Mouse (Mus musculus): ENCODE data around the gene Tmem33. TPM values are rescaled to one million over a fixed set of nuclear protein-coding genes. Genes with fewer than 3 reads are reported as not detected.

Tmem33 gene
- polyA plus RNA-seq, 1 experiment: 16.9 TPM

DNA sequence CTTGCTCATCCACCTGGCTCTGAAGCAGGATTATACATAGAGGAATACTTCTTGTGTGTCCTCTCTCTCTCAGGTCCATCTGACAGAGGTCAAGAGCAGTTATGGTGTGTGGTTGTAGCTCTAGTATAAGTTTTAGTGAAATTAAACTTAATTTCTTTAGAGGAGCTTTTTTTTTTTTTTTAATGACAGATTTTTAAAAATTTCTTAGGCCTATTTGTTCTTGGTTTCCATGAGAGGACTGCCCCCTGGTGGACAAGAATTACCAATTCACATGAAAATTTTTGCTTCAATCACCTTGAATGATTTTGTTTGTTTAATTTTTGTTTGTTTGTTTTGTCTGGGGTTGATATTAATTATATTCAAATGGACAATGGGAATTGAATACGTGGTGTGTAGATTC is 22.1 kb upstream of the Tmem33 start:
- Histone ChIP-seq H3K27ac (ENCODE audit: control insufficient read depth, insufficient read depth, low read depth, low read length, poor library complexity) (no peak overlapping the region), H3K4me3 (replicated peaks; ENCODE audit: control insufficient read depth, low read depth, low read length) (no peak overlapping the region), H3K4me1 (ENCODE audit: control insufficient read depth, insufficient read depth, low read length) (no peaks in the 10 kb centered on the region; the same call in 1 of the 2 replicates)
- TF ChIP-seq POLR2A (IDR thresholded peaks at IDR 0.05; ENCODE audit: borderline replicate concordance, control insufficient read depth, low read depth, low read length): no peak
- no peak for TF ChIP-seq CTCF (IDR thresholded peaks at IDR 0.05; ENCODE audit: control insufficient read depth, insufficient read depth, low read length)
- WGBS: 9% methylated on average over 1 of the region's 1 CpGs

DNA sequence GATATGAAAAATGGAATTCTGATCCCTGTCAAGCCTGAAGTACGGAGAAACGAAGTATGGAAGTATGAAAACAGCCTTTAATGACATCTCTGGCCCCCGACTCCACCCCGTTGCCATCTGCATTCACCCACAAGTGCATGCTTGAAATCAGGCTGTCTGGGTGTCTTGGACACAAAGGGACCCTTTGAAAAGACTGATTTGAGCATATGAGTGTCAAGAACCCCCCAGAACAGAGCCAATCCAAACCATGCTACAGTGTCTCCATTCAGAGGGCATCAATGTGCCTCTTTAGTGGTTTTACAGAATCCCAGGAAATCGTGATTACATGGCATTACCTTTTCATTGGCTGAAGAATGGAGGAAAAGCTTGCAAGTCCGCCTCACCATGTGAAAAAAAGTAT is 18.7 kb upstream of the Tmem33 start:
- Histone ChIP-seq H3K4me3 (replicated peaks; ENCODE audit: control insufficient read depth, low read depth, low read length) (no peak overlapping the region), H3K27ac (ENCODE audit: control insufficient read depth, insufficient read depth, low read depth, low read length, poor library complexity) (no peak overlapping the region)
- 72% methylated on average over 6 of the region's 6 CpGs for WGBS

DNA sequence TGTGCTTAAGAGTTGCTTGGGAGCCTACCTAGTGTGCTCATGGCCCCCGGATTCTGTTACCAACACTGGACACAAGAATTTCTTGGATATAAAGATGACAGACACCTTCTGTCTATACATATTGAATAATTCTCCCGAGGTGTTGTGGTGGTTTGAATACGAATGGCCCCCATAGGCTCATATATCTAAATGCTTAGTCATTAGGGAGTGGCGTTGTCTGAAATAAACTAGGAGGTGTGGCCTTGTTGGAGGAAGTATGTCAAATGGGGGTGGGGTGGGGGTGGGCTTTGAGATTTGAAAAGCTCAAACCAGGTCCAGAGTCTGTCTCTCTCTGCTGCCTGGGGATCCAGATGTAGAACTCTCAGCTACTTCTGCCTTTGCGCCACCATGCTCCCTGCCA is 17.1 kb upstream of the Tmem33 start:
- 85% methylated on average over 5 of the region's 5 CpGs for WGBS
- Histone ChIP-seq H3K4me3 (replicated peaks; ENCODE audit: control insufficient read depth, low read depth, low read length) (no peak overlapping the region), H3K27ac (ENCODE audit: control insufficient read depth, insufficient read depth, low read depth, low read length, poor library complexity) (no peak overlapping the region), H3K4me1 (ENCODE audit: control insufficient read depth, insufficient read depth, low read length) (no peaks in the 10 kb centered on the region)
- no peak for TF ChIP-seq POLR2A (IDR thresholded peaks at IDR 0.05; ENCODE audit: borderline replicate concordance, control insufficient read depth, low read depth, low read length)
- no peak for TF ChIP-seq CTCF (IDR thresholded peaks at IDR 0.05; ENCODE audit: control insufficient read depth, insufficient read depth, low read length)

More for the DNA sequence above, 18.7 kb upstream of the Tmem33 start:
- no peak for TF ChIP-seq CTCF (IDR thresholded peaks at IDR 0.05; ENCODE audit: control insufficient read depth, insufficient read depth, low read length)
- TF ChIP-seq POLR2A (IDR thresholded peaks at IDR 0.05; ENCODE audit: borderline replicate concordance, control insufficient read depth, low read depth, low read length): no peak
- H3K4me1 ChIP-seq (ENCODE audit: control insufficient read depth, insufficient read depth, low read length): no peaks in the 10 kb centered on the region

DNA sequence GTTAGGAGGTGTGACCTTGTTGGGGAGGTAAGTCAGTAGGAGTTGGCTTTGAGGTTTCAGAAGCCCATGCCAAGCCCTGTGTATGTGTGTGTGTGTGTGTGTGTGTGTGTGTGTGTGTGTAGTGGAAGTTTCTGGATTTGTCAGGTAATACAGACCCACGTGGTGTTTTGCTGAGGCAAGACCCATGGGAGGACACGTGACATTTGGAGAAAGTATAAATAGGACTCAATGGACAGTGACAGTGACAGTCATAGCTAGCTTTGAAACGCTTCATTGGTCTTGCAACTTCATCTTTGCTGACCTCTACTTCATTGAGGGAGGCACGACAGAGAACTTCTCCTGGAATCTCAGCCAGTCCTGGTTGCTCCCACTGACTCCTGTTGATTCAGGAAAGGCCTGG is 8.1 kb upstream of the Tmem33 start:
- H3K4me3 ChIP-seq (replicated peaks; ENCODE audit: control insufficient read depth, low read depth, low read length): no peak overlapping the region
- H3K27ac ChIP-seq (ENCODE audit: control insufficient read depth, insufficient read depth, low read depth, low read length, poor library complexity): no peak overlapping the region
- H3K4me1 ChIP-seq (ENCODE audit: control insufficient read depth, insufficient read depth, low read length): no peaks in the 10 kb centered on the region
- TF ChIP-seq POLR2A (IDR thresholded peaks at IDR 0.05; ENCODE audit: borderline replicate concordance, control insufficient read depth, low read depth, low read length): no peak
- no peak for TF ChIP-seq CTCF (IDR thresholded peaks at IDR 0.05; ENCODE audit: control insufficient read depth, insufficient read depth, low read length)
- 79% methylated on average over 4 of the region's 4 CpGs for WGBS

DNA sequence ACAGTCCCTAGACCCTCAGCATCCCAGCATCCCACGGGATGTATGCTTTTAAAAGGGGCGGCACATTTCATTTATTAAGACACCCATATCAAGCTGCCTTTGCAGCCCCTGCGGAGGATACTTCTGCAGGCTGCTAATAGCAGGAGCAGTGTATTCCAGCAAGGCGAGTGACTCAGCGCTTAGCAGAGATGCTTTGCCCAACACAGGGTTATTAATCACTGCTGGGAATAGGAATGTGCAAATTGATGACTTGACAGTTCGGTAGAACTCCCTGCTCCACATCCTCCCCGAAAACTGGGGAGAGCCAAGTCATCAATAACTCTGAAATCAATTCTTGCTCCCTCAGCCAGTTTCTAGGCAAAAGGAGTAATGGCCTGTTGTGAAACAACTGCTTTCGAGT is 4.7 kb upstream of the Tmem33 start:
- Histone ChIP-seq H3K27ac (ENCODE audit: control insufficient read depth, insufficient read depth, low read depth, low read length, poor library complexity) (no peak overlapping the region), H3K4me1 (ENCODE audit: control insufficient read depth, insufficient read depth, low read length) (no peaks in the 10 kb centered on the region), H3K4me3 (replicated peaks; ENCODE audit: control insufficient read depth, low read depth, low read length) (no peak overlapping the region)
- WGBS: 79% methylated on average over 8 of the region's 8 CpGs
- no peak for TF ChIP-seq CTCF (IDR thresholded peaks at IDR 0.05; ENCODE audit: control insufficient read depth, insufficient read depth, low read length)
- no peak for TF ChIP-seq POLR2A (IDR thresholded peaks at IDR 0.05; ENCODE audit: borderline replicate concordance, control insufficient read depth, low read depth, low read length)

DNA sequence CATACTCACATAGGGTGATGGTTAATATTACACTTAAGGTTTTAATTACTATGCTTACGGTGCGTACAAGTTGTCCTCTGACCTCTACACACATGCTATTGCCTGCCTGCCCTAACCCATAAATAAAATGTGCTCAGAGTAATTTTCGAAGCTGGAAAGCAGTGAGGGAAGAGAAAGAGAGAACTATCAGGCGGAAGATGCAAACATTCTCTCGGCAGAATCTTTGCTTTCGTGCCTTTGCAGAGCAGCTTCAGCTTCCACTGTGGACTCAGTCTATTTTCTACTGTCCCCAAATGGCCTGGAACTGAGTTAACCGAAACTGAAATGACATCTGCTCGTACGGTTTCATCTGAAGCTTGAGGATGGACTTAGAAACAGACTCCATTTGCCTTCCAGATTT is 1.9 kb upstream of the Tmem33 start:
- Histone ChIP-seq H3K4me1 (ENCODE audit: control insufficient read depth, insufficient read depth, low read length) (no peaks in the 10 kb centered on the region), H3K4me3 (replicated peaks; ENCODE audit: control insufficient read depth, low read depth, low read length) (no peak overlapping the region), H3K27ac (ENCODE audit: control insufficient read depth, insufficient read depth, low read depth, low read length, poor library complexity) (no peak overlapping the region)
- no peak for TF ChIP-seq POLR2A (IDR thresholded peaks at IDR 0.05; ENCODE audit: borderline replicate concordance, control insufficient read depth, low read depth, low read length)
- TF ChIP-seq CTCF (IDR thresholded peaks at IDR 0.05; ENCODE audit: control insufficient read depth, insufficient read depth, low read length): no peak
- WGBS: 80% methylated on average over 9 of the region's 9 CpGs

DNA sequence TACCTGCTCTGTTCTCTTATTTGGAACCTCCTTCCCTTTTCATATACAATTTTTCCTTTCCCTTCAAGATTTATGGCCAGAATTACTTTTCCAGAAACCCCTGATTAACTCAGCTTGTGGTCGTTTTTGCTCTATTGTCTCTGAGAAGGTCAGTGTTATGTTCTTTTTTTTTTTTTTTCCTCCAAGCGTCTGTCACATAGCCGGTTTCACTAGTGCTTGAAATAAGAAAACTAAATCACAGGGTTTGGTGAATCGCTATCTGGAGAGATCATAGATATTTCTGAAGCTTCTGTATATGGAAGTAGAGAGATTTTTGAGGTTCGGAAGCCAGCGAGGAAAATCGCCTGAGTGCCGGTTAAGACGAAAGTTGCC is 220 bp upstream of the Tmem33 start:
- Histone ChIP-seq H3K4me1 (ENCODE audit: control insufficient read depth, insufficient read depth, low read length) (no peaks in the 10 kb centered on the region; the same call in 1 of the 2 replicates), H3K27ac (ENCODE audit: control insufficient read depth, insufficient read depth, low read depth, low read length, poor library complexity) (no peak overlapping the region), H3K4me3 (replicated peaks; ENCODE audit: control insufficient read depth, low read depth, low read length) (peak overlapping the region; percentile 79)
- under 1% methylated on average over 9 of the region's 9 CpGs for WGBS
- no peak for TF ChIP-seq POLR2A (IDR thresholded peaks at IDR 0.05; ENCODE audit: borderline replicate concordance, control insufficient read depth, low read depth, low read length)
- TF ChIP-seq CTCF (IDR thresholded peaks at IDR 0.05; ENCODE audit: control insufficient read depth, insufficient read depth, low read length): no peak

DNA sequence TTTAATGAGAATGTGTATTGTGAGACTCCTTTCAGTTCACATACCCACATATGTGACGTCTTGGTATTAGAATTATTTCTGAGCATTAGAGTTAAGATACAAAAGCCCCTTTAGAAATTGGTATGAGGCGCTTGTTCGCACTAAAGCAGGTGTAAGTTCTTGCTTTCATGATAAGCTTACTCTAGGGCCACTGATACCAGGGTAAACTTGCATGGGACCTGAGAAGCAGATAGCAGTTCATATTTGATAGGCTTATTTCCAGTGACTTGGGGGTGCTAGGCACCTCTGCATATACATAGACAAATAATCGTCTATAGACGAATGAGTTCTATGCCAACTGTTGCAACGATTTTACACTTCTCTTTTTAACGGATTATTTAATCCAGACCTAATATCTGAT is 2.6 kb downstream of the Tmem33 start:
- 60% methylated on average over 7 of the region's 7 CpGs for WGBS
- no peak overlapping the region for H3K27ac ChIP-seq (ENCODE audit: control insufficient read depth, insufficient read depth, low read depth, low read length, poor library complexity)
- H3K4me1 ChIP-seq (ENCODE audit: control insufficient read depth, insufficient read depth, low read length): no peaks in the 10 kb centered on the region; the same call in 1 of the 2 replicates
- TF ChIP-seq CTCF (IDR thresholded peaks at IDR 0.05; ENCODE audit: control insufficient read depth, insufficient read depth, low read length): no peak
- TF ChIP-seq POLR2A (IDR thresholded peaks at IDR 0.05; ENCODE audit: borderline replicate concordance, control insufficient read depth, low read depth, low read length): no peak
- H3K4me3 ChIP-seq (replicated peaks; ENCODE audit: control insufficient read depth, low read depth, low read length): no peak overlapping the region

DNA sequence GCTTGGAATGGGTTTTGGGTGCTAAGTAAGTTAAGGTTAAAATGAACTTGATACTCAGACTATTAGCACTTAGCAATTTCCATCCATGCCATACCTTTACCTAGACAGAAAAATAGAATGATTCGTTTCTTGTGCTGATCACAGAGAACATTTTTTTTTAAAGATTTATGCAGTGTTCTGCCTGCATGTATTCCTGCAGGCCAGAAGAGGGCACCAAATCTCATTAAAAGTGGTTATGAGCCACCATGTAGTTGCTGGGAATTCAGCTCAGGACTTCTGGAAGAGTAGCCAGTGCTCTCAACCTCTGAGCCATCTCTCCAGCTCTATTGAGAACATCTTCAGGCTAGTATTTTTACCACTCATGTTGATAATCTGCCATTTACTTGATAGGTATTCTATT is 5.7 kb downstream of the Tmem33 start:
- TF ChIP-seq CTCF (IDR thresholded peaks at IDR 0.05; ENCODE audit: control insufficient read depth, insufficient read depth, low read length): no peak
- TF ChIP-seq POLR2A (IDR thresholded peaks at IDR 0.05; ENCODE audit: borderline replicate concordance, control insufficient read depth, low read depth, low read length): no peak
- Histone ChIP-seq H3K4me3 (replicated peaks; ENCODE audit: control insufficient read depth, low read depth, low read length) (no peak overlapping the region), H3K27ac (ENCODE audit: control insufficient read depth, insufficient read depth, low read depth, low read length, poor library complexity) (no peak overlapping the region), H3K4me1 (ENCODE audit: control insufficient read depth, insufficient read depth, low read length) (no peaks in the 10 kb centered on the region; the same call in 1 of the 2 replicates)
- 82% methylated on average over 1 of the region's 1 CpGs for WGBS

Data from bone marrow, adult 2 months (tissue).